Mouse (Mus musculus): Measurements from ENCODE around the gene Gm773. TPM values are rescaled to one million over a fixed set of nuclear protein-coding genes. Genes with fewer than 3 reads are reported as not detected.

The Gm773 gene
- not detected for total RNA-seq (2023)

DNA sequence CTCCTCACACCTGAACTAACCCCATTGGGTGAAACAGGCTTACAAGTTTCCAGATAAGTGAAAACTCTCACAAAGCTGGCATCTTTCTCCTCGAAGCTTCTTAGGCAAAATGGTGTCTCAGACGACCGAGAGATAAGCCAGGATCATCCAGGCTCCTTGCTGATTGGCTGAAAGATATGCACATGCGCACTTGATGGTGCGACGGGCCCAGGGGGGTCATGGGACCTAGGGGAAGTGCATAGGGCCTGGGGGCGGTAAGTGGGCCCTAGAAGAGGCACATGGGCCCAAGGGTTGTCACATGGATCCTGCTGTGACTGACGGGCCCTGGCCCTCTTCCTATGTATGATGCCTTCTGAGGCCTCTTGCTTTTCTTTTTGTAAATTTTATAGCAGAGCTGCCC lies at the start of gene Gm773:
TSS of gene Gm773 (minus strand) at position 111 of the 400 bp plus-strand sequence.

Other genes with a start within 250 kb of the Gm773 start
- gene 3830403N18Rik, start 76.3 kb downstream of the Gm773 start, total RNA-seq (2023) = under 1 TPM in 1 of 2 experiments, not detected in 1; 0.66 TPM
- gene Zfp449, start 133.5 kb upstream of the Gm773 start, total RNA-seq (2023) = under 1 TPM; 0.20 to 0.49 TPM
- gene Smim10l2a, start 161.7 kb upstream of the Gm773 start, total RNA-seq (2023) = not detected
- gene Gm2174, start 235.1 kb upstream of the Gm773 start, total RNA-seq (2023) = not detected
- 100 to 1,000 TPM in 1 of 2 experiments, 10 to 100 TPM in 1; 88.6 to 116 TPM for gene Ints6l, start 242.0 kb upstream of the Gm773 start, total RNA-seq (2023)

Data from neutrophil, adult 59 days (primary cell).